Mouse (Mus musculus): ENCODE measurements at regions not wholly inside any gene's neighbourhood (a gene's known extent, or its start where the extent isn't known, plus 50 kb on each side); places are given as distances from the start of the nearest gene placed in this dataset.
A peak's percentile ranks its signal among the peaks of the same experiment; 100 is the strongest.

- DNase-seq (ENCODE audit: low read depth): no peak
These were observed 309.6 kb upstream of the Isl1 start for GRCm38 (mm10) chr13:116619105-116619504.

- peak; percentile 4 for DNase-seq (ENCODE audit: low read depth)
These were observed 286.9 kb upstream of the Isl1 start for GRCm38 (mm10) chr13:116596346-116596745.

- DNase-seq (ENCODE audit: low read depth): no peak
These were observed 286.0 kb upstream of the Isl1 start for GRCm38 (mm10) chr13:116595512-116595911.

- no peak for DNase-seq (ENCODE audit: low read depth)
These were observed 266.5 kb upstream of the Isl1 start for GRCm38 (mm10) chr13:116575958-116576335.

- DNase-seq (ENCODE audit: low read depth): no peak
These were observed 265.9 kb upstream of the Isl1 start for GRCm38 (mm10) chr13:116575274-116575957.

- no peak for DNase-seq (ENCODE audit: low read depth)
These were observed 245.6 kb upstream of the Isl1 start for GRCm38 (mm10) chr13:116555053-116555452.

- no peak for DNase-seq (ENCODE audit: low read depth)
These were observed 225.7 kb upstream of the Isl1 start for GRCm38 (mm10) chr13:116535211-116535610.

GRCm38 (mm10) chr13:116533163-116533562 lies 223.7 kb upstream of the Isl1 start:
- DNase-seq (ENCODE audit: low read depth): no peak

GRCm38 (mm10) chr13:116528289-116528688 lies 218.8 kb upstream of the Isl1 start:
- DNase-seq (ENCODE audit: low read depth): no peak

- DNase-seq (ENCODE audit: low read depth): peak; percentile 40
These were observed 217.5 kb upstream of the Isl1 start for GRCm38 (mm10) chr13:116527037-116527436.

- no peak for DNase-seq (ENCODE audit: low read depth)
These were observed 214.3 kb upstream of the Isl1 start for GRCm38 (mm10) chr13:116523713-116524303.

GRCm38 (mm10) chr13:116514640-116515311 lies 205.3 kb upstream of the Isl1 start:
- no peak for DNase-seq (ENCODE audit: low read depth)

- no peak for DNase-seq (ENCODE audit: low read depth)
These were observed 204.8 kb upstream of the Isl1 start for GRCm38 (mm10) chr13:116514256-116514639.

GRCm38 (mm10) chr13:116512398-116512797 lies 202.9 kb upstream of the Isl1 start:
- no peak for DNase-seq (ENCODE audit: low read depth)

GRCm38 (mm10) chr13:116508213-116508811 lies 198.8 kb upstream of the Isl1 start:
- no peak for DNase-seq (ENCODE audit: low read depth)

- DNase-seq (ENCODE audit: low read depth): no peak
These were observed 188.3 kb upstream of the Isl1 start for GRCm38 (mm10) chr13:116497659-116498414.

- no peak for DNase-seq (ENCODE audit: low read depth)
These were observed 186.2 kb upstream of the Isl1 start for GRCm38 (mm10) chr13:116495641-116496040.

- no peak for DNase-seq (ENCODE audit: low read depth)
These were observed 179.9 kb upstream of the Isl1 start for GRCm38 (mm10) chr13:116489420-116489819.

GRCm38 (mm10) chr13:116474611-116475010 lies 165.1 kb upstream of the Isl1 start:
- DNase-seq (ENCODE audit: low read depth): no peak

- DNase-seq (ENCODE audit: low read depth): no peak
These were observed 152.3 kb upstream of the Isl1 start for GRCm38 (mm10) chr13:116461757-116462156.

GRCm38 (mm10) chr13:116443165-116443955 lies 133.9 kb upstream of the Isl1 start:
- DNase-seq (ENCODE audit: low read depth): no peak
